Mouse (Mus musculus) forebrain, postnatal 0 days (tissue): ENCODE data around the gene Setd1a. TPM values are rescaled to one million over a fixed set of nuclear protein-coding genes. Genes with fewer than 3 reads are reported as not detected.

Source experiments
- ATAC-seq: fragments of 200-750 bp; cut with Nextera tagmentation; 2 replicates; pipeline ENCODE4 v1.8.0; 2017; ENCODE audit warnings: mild to moderate bottlenecking, moderate library complexity
- DNase-seq: peaks from one replicate; pipeline ENCODE4 v3.0.0-alpha.2; 2015
- H3K27ac ChIP-seq: fragments of 300-500 bp; sonication (generic); 2 replicates; pipeline ENCODE4 v1.5.1; 2014; ENCODE audit warnings: low read depth, mild to moderate bottlenecking, antibody characterized with exemption, low read length, moderate library complexity, mixed read lengths
- H3K27me3 ChIP-seq: fragments of 300-500 bp; sonication (generic); 2 replicates; pipeline ENCODE4 v1.6.1; 2014; ENCODE audit warnings: mild to moderate bottlenecking, low read length, mixed read lengths; ENCODE audit not compliant: insufficient read depth
- H3K36me3 ChIP-seq: fragments of 300-500 bp; sonication (generic); 2 replicates; pipeline ENCODE4 v1.6.1; 2014; ENCODE audit warnings: mild to moderate bottlenecking, moderate library complexity; ENCODE audit not compliant: insufficient read depth
- H3K4me1 ChIP-seq: fragments of 300-500 bp; sonication (generic); 2 replicates; pipeline ENCODE4 v1.6.1; 2014; ENCODE audit warnings: antibody characterized with exemption; ENCODE audit not compliant: insufficient read depth
- H3K4me2 ChIP-seq: fragments of 300-500 bp; sonication (generic); 2 replicates; pipeline ENCODE4 v1.6.1; 2014; ENCODE audit warnings: low read depth, mild to moderate bottlenecking, moderate library complexity
- H3K4me3 ChIP-seq: fragments of 300-500 bp; sonication (generic); 2 replicates; pipeline ENCODE4 v1.5.1; 2014; ENCODE audit warnings: low read depth, low read length, mixed read lengths
- H3K9ac ChIP-seq: fragments of 300-500 bp; sonication (generic); 2 replicates; pipeline ENCODE4 v1.6.1; 2014; ENCODE audit warnings: mild to moderate bottlenecking
- H3K9me3 ChIP-seq: fragments of 300-500 bp; sonication (generic); 2 replicates; pipeline ENCODE4 v1.6.1; 2016; ENCODE audit warnings: low read length
- CTCF ChIP-seq: sonication (generic); IDR thresholded peaks from 2 replicates; pipeline ENCODE4 v1.5.1; 2016; ENCODE audit warnings: antibody characterized with exemption, control low read depth, low read depth
- WGBS: fragments of 180-500 bp; shearing (Covaris S2); extraction: QIAGEN DNeasy Blood & Tissue Kit; methylation state at CpG from one replicate; pipeline ENCODE4 v1.1.7; 2014; 5-methylcytosine and 5-hydroxymethylcytosine counted together
- polyA plus RNA-seq: library from polyadenylated mRNA; unstranded; fragments of >200 nt; fragmentation: Nextera tagmentation; extraction: Ambion mirVana; gene quantifications from 2 replicates; pipeline ENCODE4 v1.2.1, GENCODE M21; 2015
- total RNA-seq: library from RNA; depleted of rRNA; stranded (reverse); fragments of >200 nt; gene quantifications from 2 replicates; pipeline ENCODE4 v1.2.3, GENCODE M21; 2014

Setd1a gene
- total and polyA plus RNA-seq, 2 experiments from 2014 or later = 13.2 to 20.7 TPM

DNA sequence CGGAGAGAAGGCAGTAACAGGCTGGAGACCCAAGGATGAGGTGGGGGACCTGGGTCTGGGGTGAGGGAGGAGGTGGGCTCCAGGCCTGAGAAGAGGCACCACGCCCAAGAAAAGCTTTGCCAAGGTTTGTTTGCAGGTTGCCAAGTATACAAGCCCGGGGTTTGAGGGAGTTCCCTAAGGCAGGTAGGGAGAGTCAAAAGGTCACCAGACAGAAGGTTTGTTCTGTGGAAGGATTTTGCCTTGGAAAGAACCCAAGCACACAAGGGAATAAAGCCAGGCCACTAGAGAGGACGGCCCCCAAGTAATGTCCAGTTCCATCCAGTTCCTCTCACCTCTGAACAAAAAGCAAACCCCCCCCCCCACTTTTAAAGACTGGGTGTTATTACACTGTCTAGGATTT, 34.8 kb downstream of the Setd1a start:
- Histone ChIP-seq H3K27ac (no peak overlapping the region), H3K4me2 (no peak overlapping the region), H3K4me1 (no peaks in the 10 kb centered on the region), H3K36me3 (peaks cover 64% of the 10 kb centered on the region), H3K9me3 (no peaks in the 10 kb centered on the region), H3K9ac (no peak overlapping the region), H3K27me3 (no peaks in the 10 kb centered on the region), H3K4me3 (no peak overlapping the region)
- ATAC-seq = no peak
- TF ChIP-seq CTCF = no peak
- WGBS = 89% methylated on average over 4 of the region's 4 CpGs
- DNase-seq = no peak

DNA sequence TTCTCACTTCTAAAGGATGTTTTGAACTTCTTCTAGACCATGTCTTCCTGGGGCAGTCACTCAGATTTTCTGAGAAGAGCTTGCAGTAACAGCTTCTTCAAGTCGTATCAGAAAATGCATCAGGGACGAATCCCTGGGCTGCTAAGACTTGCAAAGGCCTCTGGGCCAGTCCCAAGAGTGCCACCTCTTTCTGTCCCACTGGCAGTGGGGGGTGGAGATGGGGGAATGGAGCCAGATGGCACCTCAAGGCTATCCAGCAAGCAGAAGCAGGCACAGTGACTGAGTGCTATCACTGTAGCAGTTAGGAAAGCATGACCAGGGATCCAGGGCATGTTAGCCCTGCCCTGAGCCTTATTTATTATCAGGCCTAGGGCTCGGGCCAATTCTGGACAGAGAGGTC, 35.8 kb downstream of the Setd1a start:
- no peak overlapping the region for H3K27ac ChIP-seq
- no peaks in the 10 kb centered on the region for H3K4me1 ChIP-seq
- DNase-seq (no peak), ATAC-seq (no peak)
- TF ChIP-seq CTCF = no peak
- H3K4me2 ChIP-seq = no peak overlapping the region
- WGBS = 90% methylated on average over 3 of the region's 3 CpGs
- H3K9me3 ChIP-seq = no peaks in the 10 kb centered on the region
- no peak overlapping the region for H3K9ac ChIP-seq
- no peaks in the 10 kb centered on the region for H3K27me3 ChIP-seq
- H3K4me3 ChIP-seq = no peak overlapping the region
- peaks cover 56% of the 10 kb centered on the region for H3K36me3 ChIP-seq

DNA sequence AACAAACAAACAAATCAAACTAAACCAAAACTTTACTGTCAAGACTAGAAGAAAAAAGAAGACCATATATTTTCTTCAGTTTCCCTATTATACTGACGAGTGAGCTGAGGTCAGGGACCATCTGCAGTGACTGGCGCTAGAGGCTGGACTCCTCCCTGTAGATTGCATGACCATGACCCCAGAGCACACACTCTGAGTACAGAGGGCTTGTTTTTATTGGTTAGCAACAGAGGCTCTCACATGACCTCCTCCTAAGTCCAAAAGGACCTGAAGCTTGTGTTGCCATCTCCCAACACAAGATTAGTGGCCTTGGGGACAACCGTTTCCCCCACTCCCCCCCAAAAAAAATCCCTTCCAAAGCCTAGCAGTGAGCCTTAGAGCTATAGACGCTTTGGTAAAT, 37.4 kb downstream of the Setd1a start:
- 69% methylated on average over 4 of the region's 4 CpGs for WGBS
- no peak for DNase-seq
- Histone ChIP-seq H3K9me3 (no peaks in the 10 kb centered on the region), H3K9ac (no peak overlapping the region), H3K4me2 (no peak overlapping the region), H3K4me3 (no peak overlapping the region), H3K27me3 (no peaks in the 10 kb centered on the region), H3K4me1 (no peaks in the 10 kb centered on the region), H3K27ac (peak overlapping the region; percentile 45), H3K36me3 (peaks cover 53% of the 10 kb centered on the region)
- peak; percentile 12; the same call in 1 of the 2 replicates for ATAC-seq
- no peak for TF ChIP-seq CTCF

DNA sequence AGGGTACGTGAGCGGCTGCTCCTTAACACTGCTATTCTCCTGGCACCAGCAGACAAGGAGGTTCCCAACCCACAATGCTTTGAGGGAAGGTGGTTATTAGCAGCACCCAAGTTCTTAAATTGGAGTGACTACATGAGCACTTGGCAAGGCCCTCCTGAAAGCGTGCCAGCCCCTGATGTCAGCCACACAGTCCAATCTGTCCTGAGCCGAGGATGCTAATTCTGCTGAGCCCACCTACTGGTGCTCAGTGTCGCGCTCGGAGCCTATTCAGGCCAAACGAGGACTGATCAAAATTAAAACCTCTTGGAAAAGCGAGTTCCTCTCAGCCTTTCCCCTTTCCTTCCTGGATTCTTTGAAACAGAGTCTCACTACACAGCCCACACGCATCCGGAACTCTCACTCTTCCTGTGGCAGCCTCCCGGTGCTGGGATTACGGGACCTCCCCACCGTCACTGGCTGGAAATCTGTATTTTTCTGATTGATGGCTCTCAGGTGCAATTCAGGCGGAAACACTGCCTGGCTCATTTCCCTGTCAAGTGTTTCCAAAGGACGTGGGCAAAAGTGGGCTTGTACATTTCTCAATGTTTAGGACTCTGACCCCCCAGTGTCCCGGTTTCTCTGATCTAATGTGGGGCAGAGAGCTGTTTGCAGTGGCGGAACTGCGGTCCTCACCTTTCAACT, 37.9 kb downstream of the Setd1a start:
- Histone ChIP-seq H3K9ac (no peak overlapping the region), H3K4me3 (no peak overlapping the region), H3K9me3 (no peaks in the 10 kb centered on the region), H3K4me2 (no peak overlapping the region), H3K36me3 (peaks cover 50% of the 10 kb centered on the region), H3K4me1 (no peaks in the 10 kb centered on the region), H3K27me3 (no peaks in the 10 kb centered on the region), H3K27ac (peak overlapping the region; percentile 45)
- ATAC-seq = peak; percentile 66
- 43% methylated on average over 19 of the region's 19 CpGs for WGBS
- peak; percentile 74 for DNase-seq
- TF ChIP-seq CTCF = no peak

DNA sequence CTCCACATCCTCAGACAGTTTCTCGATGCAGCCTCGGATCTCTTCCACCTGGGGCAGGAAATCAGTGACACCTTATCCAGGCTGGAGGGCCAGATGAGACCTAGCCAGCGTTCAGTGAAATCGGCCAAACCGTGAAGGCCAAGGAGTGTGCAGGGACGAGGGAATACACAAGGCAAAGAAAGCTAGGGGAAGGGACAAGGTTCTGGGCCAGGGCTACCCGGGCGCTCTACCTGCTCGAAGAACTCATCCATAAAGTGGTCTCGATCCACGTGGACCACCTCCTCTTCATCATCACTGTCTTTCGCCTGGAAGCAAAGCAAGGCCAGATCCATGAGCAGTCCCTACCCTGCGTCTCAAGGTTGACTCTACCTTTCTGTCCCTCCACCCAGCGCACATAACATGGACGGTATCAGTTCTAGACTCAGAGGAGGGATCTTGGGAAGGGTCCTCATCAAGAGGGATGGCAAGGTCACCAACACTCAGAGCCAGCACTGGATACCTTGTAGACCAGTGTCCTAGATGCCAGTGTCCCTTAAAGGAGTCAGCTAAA, 38.7 kb downstream of the Setd1a start:
- no peak overlapping the region; the same call in 1 of the 2 replicates for H3K27ac ChIP-seq
- TF ChIP-seq CTCF = no peak
- H3K9me3 ChIP-seq = no peaks in the 10 kb centered on the region
- H3K4me3 ChIP-seq = no peak overlapping the region
- no peak overlapping the region for H3K4me2 ChIP-seq
- 0 out of 2 replicates have a peak overlapping the region, but pooled peaks have one; percentile 1 for H3K9ac ChIP-seq
- H3K36me3 ChIP-seq = peaks cover 44% of the 10 kb centered on the region
- DNase-seq (no peak), ATAC-seq (no peak)
- 87% methylated on average over 15 of the region's 15 CpGs for WGBS
- H3K27me3 ChIP-seq = no peaks in the 10 kb centered on the region
- no peaks in the 10 kb centered on the region for H3K4me1 ChIP-seq

DNA sequence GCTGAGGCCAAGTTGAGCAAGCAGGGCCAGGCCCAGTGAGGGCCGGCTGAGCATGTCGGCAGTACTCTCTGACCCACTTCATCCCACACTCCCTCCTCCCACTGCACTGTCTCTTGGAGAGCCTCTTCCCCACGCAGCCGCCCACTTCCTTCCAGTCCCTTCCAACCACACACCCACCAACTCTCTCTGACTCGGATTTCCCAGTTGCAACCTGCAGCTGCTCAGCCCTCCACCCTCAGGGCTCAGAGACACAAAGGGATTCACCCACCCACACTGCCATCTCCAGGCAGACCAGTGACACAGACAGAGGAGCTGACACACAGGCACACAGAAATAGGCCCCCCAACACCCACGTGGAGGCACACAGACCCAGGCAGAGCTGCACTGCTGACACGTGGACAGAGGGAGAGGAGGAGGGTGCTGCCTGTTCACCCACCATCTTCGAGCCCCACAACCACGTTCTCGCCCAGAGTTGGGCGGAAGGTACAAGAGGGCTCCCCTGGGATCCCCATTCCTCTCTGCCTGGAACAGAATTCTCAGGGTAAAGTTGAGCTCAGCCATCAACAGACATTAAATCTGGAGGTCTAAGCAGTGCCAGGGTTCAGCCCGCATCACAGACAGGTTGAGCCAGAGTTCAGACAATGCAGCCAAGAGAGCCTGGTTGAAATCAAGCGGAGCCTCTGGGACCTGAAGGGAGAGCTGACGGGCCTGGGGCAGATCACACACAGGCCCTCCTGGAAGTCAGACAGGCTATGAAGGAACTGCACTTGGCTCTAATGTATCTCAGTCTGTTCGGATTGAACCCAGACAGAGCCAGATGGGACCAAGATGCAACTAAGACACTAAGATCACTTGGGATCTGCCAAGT, 39.7 kb downstream of the Setd1a start:
- Histone ChIP-seq H3K9me3 (no peaks in the 10 kb centered on the region), H3K36me3 (peaks cover 34% of the 10 kb centered on the region), H3K27ac (peak overlapping the region; percentile 40; the same call in 1 of the 2 replicates), H3K4me2 (no peak overlapping the region), H3K27me3 (no peaks in the 10 kb centered on the region), H3K9ac (0 out of 2 replicates have a peak overlapping the region, but pooled peaks have one; percentile 1), H3K4me3 (no peak overlapping the region), H3K4me1 (no peaks in the 10 kb centered on the region)
- DNase-seq (no peak), ATAC-seq (peak; percentile 55)
- WGBS = 65% methylated on average over 15 of the region's 15 CpGs
- TF ChIP-seq CTCF = peak; percentile 45

DNA sequence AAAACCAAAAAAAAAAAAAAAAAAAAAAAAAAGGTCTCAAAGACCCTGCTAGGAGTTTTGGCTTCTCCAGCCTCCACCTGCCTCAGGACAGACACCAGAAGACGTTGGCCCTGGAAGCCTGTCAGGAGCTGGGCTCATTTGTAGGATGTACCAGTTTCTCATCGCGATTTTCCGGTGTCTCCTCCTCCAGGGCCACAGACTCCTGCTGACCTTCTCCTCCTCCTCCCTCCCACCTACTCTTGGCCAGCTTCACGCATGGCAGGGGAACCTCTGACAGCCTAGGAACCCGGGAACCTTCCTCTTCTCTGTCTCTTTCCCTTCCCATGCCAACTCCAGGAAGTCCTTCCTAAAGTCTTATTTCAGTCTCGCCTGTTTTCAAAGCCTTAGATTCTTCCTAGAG, 40.6 kb downstream of the Setd1a start:
- no peak for TF ChIP-seq CTCF
- no peaks in the 10 kb centered on the region for H3K27me3 ChIP-seq
- no peaks in the 10 kb centered on the region for H3K4me1 ChIP-seq
- H3K9me3 ChIP-seq = no peaks in the 10 kb centered on the region
- H3K4me3 ChIP-seq = no peak overlapping the region
- no peak overlapping the region for H3K27ac ChIP-seq
- no peak overlapping the region for H3K4me2 ChIP-seq
- no peak overlapping the region for H3K9ac ChIP-seq
- DNase-seq (no peak), ATAC-seq (no peak)
- peaks cover 26% of the 10 kb centered on the region for H3K36me3 ChIP-seq
- 92% methylated on average over 7 of the region's 7 CpGs for WGBS
